Mouse (Mus musculus): ENCODE results near the gene Cd44. TPM values are rescaled to one million over a fixed set of nuclear protein-coding genes. Genes with fewer than 3 reads are reported as not detected.

The Cd44 gene
- polyA plus RNA-seq, 1 experiment: 77.1 TPM

DNA sequence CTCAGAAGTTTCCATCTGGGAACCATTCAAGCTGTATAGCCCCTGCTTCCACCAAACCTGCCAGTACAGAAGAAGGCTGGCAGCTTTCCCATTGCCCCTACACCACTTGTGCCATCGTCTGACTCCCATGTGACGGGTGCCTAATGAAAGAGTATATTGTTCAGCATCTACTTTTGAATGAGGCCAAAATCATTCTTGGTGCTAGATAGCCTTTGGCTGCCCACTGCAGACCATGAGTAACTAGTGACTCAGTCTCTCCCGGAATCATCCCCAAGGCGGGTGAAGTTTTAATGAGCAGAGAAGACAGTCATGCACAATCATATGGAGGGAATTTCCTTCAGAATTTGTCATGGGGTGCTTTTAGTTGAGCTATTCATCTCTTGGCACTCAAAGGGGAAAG is 28.3 kb downstream of the Cd44 start:
- Histone ChIP-seq H3K79me2 (ENCODE audit: control insufficient read depth, insufficient read depth) (peaks cover 99% of the 10 kb centered on the region), H3K36me3 (ENCODE audit: control insufficient read depth, insufficient read depth) (peaks cover 13% of the 10 kb centered on the region), H3K4me3 (no peak overlapping the region), H3K4me2 (ENCODE audit: low read depth) (peak overlapping the region; percentile 65), H3ac (ENCODE audit: control insufficient read depth, insufficient read length) (no peak overlapping the region), H3K27me3 (ENCODE audit: control insufficient read depth, insufficient read depth, insufficient read length) (no peaks in the 10 kb centered on the region)
- no peak for TF ChIP-seq POLR2A (IDR thresholded peaks at IDR 0.05; ENCODE audit: insufficient read length, low read depth)
- TF ChIP-seq TCF12 (IDR thresholded peaks at IDR 0.05; ENCODE audit: insufficient read depth, poor library complexity, severe bottlenecking): no peak
- TF ChIP-seq E2F4 (IDR thresholded peaks at IDR 0.05; ENCODE audit: insufficient read depth): no peak

DNA sequence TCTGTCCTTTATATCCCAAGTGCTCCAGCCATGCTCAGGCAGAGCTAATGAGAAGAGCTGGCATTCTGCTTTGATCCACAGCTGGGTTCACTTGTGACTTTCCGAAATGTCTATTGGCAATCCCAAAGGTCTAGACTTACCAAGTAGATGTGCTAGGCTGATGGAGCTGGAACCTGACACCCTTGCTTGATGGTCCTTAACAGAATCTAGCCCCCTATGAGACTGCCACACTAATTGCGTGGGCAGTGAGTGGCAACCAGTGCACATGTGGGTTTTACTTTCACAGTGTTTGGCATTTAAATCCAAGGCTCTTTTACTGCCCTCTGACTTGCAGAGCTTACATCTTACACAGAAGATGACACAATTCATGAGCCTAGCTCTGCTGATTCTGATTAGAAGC is 29.0 kb downstream of the Cd44 start:
- no peaks in the 10 kb centered on the region for H3K27me3 ChIP-seq (ENCODE audit: control insufficient read depth, insufficient read depth, insufficient read length)
- H3K4me3 ChIP-seq: no peak overlapping the region
- H3K79me2 ChIP-seq (ENCODE audit: control insufficient read depth, insufficient read depth): peaks cover 96% of the 10 kb centered on the region
- peak overlapping the region; percentile 65 for H3K4me2 ChIP-seq (ENCODE audit: low read depth)
- peaks cover 13% of the 10 kb centered on the region for H3K36me3 ChIP-seq (ENCODE audit: control insufficient read depth, insufficient read depth)
- TF ChIP-seq MYOD1 (IDR thresholded peaks at IDR 0.05; ENCODE audit: control insufficient read depth in 1 of 3, insufficient read length in 2 of 3, low read depth in 2 of 3) (no peak), SRF (IDR thresholded peaks at IDR 0.05; ENCODE audit: control insufficient read depth, insufficient read length, low read depth) (no peak), USF1 (IDR thresholded peaks at IDR 0.05; ENCODE audit: low read depth) (no peak), TCF3 (IDR thresholded peaks at IDR 0.05; ENCODE audit: insufficient read length, low read depth) (no peak), MAX (IDR thresholded peaks at IDR 0.05; ENCODE audit: low read depth) (no peak), MYOG (IDR thresholded peaks at IDR 0.05; ENCODE audit: control insufficient read depth in 1 of 3, insufficient read depth in 1 of 3, insufficient read length in 2 of 3, low read depth in 2 of 3) (no peak), POLR2AphosphoS2 (IDR thresholded peaks at IDR 0.05; ENCODE audit: insufficient read length, low read depth) (no peak), REST (IDR thresholded peaks at IDR 0.05; ENCODE audit: insufficient read depth, insufficient read length) (no peak), POLR2A (IDR thresholded peaks at IDR 0.05; ENCODE audit: insufficient read length, low read depth) (no peak), E2F4 (IDR thresholded peaks at IDR 0.05; ENCODE audit: insufficient read depth) (no peak), TCF12 (IDR thresholded peaks at IDR 0.05; ENCODE audit: insufficient read depth, poor library complexity, severe bottlenecking) (no peak)
- no peak overlapping the region for H3ac ChIP-seq (ENCODE audit: control insufficient read depth, insufficient read length)

DNA sequence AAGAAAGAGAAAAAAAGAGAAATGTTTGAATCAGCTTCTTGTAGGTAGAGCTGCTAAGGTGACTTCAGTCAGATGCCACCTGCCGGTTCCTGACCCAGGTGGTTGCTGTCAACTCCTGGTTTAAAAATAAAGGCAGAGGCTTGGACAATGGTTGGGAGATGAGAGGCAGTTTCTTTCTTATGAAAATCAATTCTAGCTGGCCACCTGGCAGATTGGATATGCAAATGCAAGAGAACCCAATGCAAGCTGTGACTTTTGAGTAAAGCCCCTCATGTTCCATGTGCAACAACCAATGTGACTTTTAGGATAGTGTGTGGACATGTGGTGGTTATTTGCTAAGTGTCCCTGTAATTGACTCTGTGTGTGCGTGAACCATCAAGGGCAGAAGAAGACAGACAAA is 33.0 kb downstream of the Cd44 start:
- Histone ChIP-seq H3K4me3 (no peak overlapping the region), H3K27me3 (ENCODE audit: control insufficient read depth, insufficient read depth, insufficient read length) (no peaks in the 10 kb centered on the region), H3K79me2 (ENCODE audit: control insufficient read depth, insufficient read depth) (peaks cover 92% of the 10 kb centered on the region), H3ac (ENCODE audit: control insufficient read depth, insufficient read length) (no peak overlapping the region), H3K4me2 (ENCODE audit: low read depth) (no peak overlapping the region), H3K36me3 (ENCODE audit: control insufficient read depth, insufficient read depth) (peaks cover 30% of the 10 kb centered on the region)
- TF ChIP-seq MYOG (IDR thresholded peaks at IDR 0.05; ENCODE audit: control insufficient read depth in 1 of 3, insufficient read depth in 1 of 3, insufficient read length in 2 of 3, low read depth in 2 of 3) (no peak), POLR2A (IDR thresholded peaks at IDR 0.05; ENCODE audit: insufficient read length, low read depth) (no peak), MYOD1 (IDR thresholded peaks at IDR 0.05; ENCODE audit: control insufficient read depth in 1 of 3, insufficient read length in 2 of 3, low read depth in 2 of 3) (no peak), REST (IDR thresholded peaks at IDR 0.05; ENCODE audit: insufficient read depth, insufficient read length) (no peak)

DNA sequence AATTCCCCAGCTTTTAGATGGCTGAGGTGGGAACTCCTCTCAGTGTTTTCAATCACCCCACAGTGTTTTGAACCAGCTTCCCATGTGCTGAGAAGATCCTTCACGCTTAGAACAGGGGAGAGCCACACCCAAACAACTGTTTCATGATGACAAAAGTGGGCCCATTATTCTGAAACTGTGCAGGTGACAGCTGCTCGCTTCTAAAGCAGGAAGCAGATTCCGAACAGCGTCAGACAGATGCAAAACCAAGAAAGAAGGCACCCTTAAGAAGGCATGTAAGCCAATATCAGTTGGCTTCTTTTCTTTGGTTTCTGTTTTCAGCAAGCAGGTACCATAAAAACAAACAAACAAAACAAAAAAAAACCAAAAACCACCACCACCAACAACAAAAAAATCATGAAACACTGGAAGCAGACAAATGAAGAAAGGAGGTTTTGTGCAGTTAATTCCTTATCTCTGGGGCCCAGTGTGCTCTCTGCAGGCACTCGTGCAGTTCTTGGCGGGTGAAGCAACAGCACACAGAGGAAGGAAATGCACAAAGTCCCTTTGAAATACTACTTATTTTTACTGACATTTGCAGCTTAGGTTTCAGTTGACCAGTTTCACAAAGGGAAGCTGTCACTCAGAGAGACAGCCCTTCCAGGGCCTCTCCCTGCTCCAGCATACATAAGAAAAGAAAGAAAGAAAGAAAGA is 33.9 kb downstream of the Cd44 start:
- no peak overlapping the region for H3K4me3 ChIP-seq
- no peaks in the 10 kb centered on the region for H3K27me3 ChIP-seq (ENCODE audit: control insufficient read depth, insufficient read depth, insufficient read length)
- no peak overlapping the region for H3ac ChIP-seq (ENCODE audit: control insufficient read depth, insufficient read length)
- peak overlapping the region; percentile 24 for H3K4me2 ChIP-seq (ENCODE audit: low read depth)
- TF ChIP-seq POLR2AphosphoS2 (IDR thresholded peaks at IDR 0.05; ENCODE audit: insufficient read length, low read depth) (no peak), USF1 (IDR thresholded peaks at IDR 0.05; ENCODE audit: low read depth) (no peak), TCF12 (IDR thresholded peaks at IDR 0.05; ENCODE audit: insufficient read depth, poor library complexity, severe bottlenecking) (peak; percentile 25), SRF (IDR thresholded peaks at IDR 0.05; ENCODE audit: control insufficient read depth, insufficient read length, low read depth) (no peak), MAX (IDR thresholded peaks at IDR 0.05; ENCODE audit: low read depth) (no peak), MYOD1 (IDR thresholded peaks at IDR 0.05; ENCODE audit: control insufficient read depth in 1 of 3, insufficient read length in 2 of 3, low read depth in 2 of 3) (peak in 2 of 3 experiments; percentile 62 to 65), MYOG (IDR thresholded peaks at IDR 0.05; ENCODE audit: control insufficient read depth in 1 of 3, insufficient read depth in 1 of 3, insufficient read length in 2 of 3, low read depth in 2 of 3) (peak in 2 of 3 experiments; percentile 45 to 73)
- peaks cover 93% of the 10 kb centered on the region for H3K79me2 ChIP-seq (ENCODE audit: control insufficient read depth, insufficient read depth)
- H3K36me3 ChIP-seq (ENCODE audit: control insufficient read depth, insufficient read depth): peaks cover 37% of the 10 kb centered on the region

DNA sequence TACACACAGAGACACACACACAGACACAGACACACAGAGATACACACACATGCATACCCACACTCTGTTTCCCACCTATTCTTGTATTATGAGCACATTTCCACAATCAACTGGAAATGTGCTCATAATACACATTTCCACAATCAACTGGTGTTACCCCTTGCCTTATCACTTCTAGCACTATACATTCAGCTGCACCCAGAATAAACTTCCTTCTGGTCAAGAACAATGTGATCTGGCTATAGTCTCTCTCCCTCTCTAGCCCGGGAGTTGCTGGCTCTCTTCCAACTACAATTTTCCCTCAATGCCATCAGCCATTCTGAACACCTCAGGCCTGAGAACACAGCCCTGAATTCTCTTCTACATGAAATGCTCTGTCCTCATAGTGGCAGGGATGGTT is 34.9 kb downstream of the Cd44 start:
- TF ChIP-seq E2F4 (IDR thresholded peaks at IDR 0.05; ENCODE audit: insufficient read depth): no peak
- TF ChIP-seq POLR2AphosphoS2 (IDR thresholded peaks at IDR 0.05; ENCODE audit: insufficient read length, low read depth): no peak
- no peak for TF ChIP-seq SRF (IDR thresholded peaks at IDR 0.05; ENCODE audit: control insufficient read depth, insufficient read length, low read depth)
- no peak for TF ChIP-seq TCF12 (IDR thresholded peaks at IDR 0.05; ENCODE audit: insufficient read depth, poor library complexity, severe bottlenecking)
- TF ChIP-seq USF1 (IDR thresholded peaks at IDR 0.05; ENCODE audit: low read depth): no peak
- no peak for TF ChIP-seq MAX (IDR thresholded peaks at IDR 0.05; ENCODE audit: low read depth)
- no peak for TF ChIP-seq POLR2A (IDR thresholded peaks at IDR 0.05; ENCODE audit: insufficient read length, low read depth)
- no peak for TF ChIP-seq REST (IDR thresholded peaks at IDR 0.05; ENCODE audit: insufficient read depth, insufficient read length)
- no peak for TF ChIP-seq TCF3 (IDR thresholded peaks at IDR 0.05; ENCODE audit: insufficient read length, low read depth)
- H3K79me2 ChIP-seq (ENCODE audit: control insufficient read depth, insufficient read depth): peaks cover 91% of the 10 kb centered on the region
- H3K27me3 ChIP-seq (ENCODE audit: control insufficient read depth, insufficient read depth, insufficient read length): no peaks in the 10 kb centered on the region
- peaks cover 42% of the 10 kb centered on the region for H3K36me3 ChIP-seq (ENCODE audit: control insufficient read depth, insufficient read depth)
- H3K4me2 ChIP-seq (ENCODE audit: low read depth): no peak overlapping the region
- no peak overlapping the region for H3K4me3 ChIP-seq
- no peak overlapping the region for H3ac ChIP-seq (ENCODE audit: control insufficient read depth, insufficient read length)

Measured in myocyte (in vitro differentiated cells).